Mouse (Mus musculus) CH12.LX (cell line): ENCODE data around the gene Gatm.

Source experiments
- CHD1 ChIP-seq: IDR thresholded peaks from 2 replicates; pipeline ENCODE4 v1.6.1; 2012; ENCODE audit warnings: low read depth, low read length, improper control_type of control experiment, inconsistent platforms
- CHD2 ChIP-seq: IDR thresholded peaks from 2 replicates; pipeline ENCODE4 v1.6.1; 2011; ENCODE audit warnings: low read length, improper control_type of control experiment
- CTCF ChIP-seq, 2 experiments: IDR thresholded peaks in 1 of 2; conservative IDR thresholded peaks in 1 of 2; 2 replicates each; pipeline ENCODE4 v1.5.1; 2011 to 2012; ENCODE audit warnings: low read depth in 2 of 2, low read length in 2 of 2, improper control_type of control experiment in 1 of 2, inconsistent platforms in 1 of 2, mild to moderate bottlenecking in 1 of 2, moderate library complexity in 1 of 2
- SIN3A ChIP-seq: IDR thresholded peaks from 2 replicates; pipeline ENCODE4 v1.6.1; 2012; ENCODE audit warnings: low read length, improper control_type of control experiment, inconsistent platforms

DNA sequence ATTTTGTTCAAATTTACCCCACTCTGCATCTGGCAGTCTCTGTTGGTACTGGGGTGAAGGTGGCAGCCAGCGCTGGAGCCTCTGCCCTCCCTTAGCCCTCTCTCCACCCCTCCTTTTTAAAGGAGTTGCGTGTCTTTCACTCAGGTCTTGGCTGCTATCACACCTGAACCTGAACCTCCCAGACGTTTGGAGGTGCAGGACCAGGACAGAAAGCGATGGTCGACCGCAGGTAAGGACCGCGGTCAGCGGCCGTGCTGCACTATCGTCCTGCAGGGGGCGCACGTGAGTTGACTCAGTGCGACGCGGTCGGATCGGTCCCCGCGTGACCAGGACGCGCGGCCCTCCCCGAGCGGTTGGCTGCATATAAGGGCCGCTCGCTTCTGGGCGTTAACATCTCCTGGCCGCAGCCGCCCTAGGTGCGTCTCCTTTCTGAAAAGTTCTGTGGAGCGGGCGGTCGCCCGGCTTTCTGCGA, 26.5 kb upstream of the Gatm start:
- no peak for TF ChIP-seq SIN3A
- TF ChIP-seq CTCF (conservative IDR thresholded peaks at IDR 0.05 in 1 of 2, IDR thresholded peaks at IDR 0.05 in 1 of 2; ENCODE audit: low read depth in 2 of 2, low read length in 2 of 2) = peak; percentile 31 to 91
- TF ChIP-seq CHD1 = no peak
- no peak for TF ChIP-seq CHD2
